Mouse (Mus musculus) cerebellum, postnatal 36 days (tissue): Measurements from ENCODE around the gene Kank1.

Experiments used
- DNase-seq, 2 experiments: peaks; one replicate each; pipeline ENCODE4 v3.0.0; 2021 to 2022; ENCODE audit warnings: mixed read lengths in 2 of 2

Kank1 gene

DNA sequence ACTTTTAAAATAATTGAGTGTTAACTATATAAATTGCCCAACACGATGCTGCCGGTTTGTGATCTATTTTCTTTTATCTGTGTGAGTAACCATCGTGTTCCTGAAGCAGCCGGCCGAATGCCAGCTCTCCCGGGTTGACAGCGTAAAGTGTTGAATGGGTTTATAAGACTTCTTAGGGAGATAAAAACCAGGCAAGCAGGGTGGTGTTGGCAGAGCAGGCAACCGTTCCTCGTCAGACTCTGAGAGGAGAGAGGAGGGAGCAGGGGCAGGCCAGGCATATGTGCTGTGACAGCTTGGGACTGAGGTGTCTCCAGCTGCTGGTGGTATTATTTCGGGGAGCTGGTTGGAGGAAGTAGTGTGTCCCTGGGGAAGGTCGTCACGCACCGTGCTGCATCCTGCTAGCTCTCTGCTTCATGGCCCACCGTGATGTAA is 78.7 kb downstream of the Kank1 start:
- no peak for DNase-seq

DNA sequence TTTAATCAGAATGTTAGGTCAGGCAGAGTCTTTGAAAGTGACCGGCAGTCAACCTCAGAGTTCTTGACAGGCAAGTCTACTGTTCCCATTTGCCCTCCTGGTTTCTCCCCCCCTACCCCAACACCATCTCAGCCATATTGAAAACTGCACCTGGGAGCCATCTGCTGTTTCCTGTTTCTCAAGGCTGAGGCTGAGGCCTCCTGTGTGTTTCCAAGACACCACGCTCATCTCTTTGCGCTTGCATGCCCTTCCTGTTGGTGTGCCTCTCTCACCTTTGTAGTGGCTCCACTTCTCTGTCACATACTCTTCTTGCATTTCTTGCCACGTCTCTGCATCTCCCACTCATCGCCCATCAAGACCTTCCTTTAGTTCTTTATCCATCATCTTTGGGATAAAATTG is 79.2 kb downstream of the Kank1 start:
- DNase-seq: no peak

DNA sequence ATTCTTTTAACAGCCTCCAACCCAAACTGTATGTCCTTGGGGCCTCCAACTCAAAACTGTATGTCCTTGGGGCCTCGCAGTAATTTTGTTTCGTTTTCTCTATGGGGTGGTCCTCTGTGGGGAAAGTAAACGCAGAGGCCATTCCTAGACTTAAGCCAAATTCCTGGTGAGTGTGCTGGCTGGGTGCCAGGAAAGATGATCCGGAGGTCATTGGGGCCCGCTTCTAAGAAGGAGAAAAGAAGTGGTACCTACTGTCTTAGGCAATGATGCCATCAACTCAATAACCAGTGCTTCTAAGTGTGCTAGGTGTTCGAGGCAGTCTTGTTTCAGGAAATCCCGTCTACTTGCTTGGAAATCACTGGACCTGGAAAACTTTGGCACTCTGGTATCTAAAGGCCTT is 87.5 kb downstream of the Kank1 start:
- no peak for DNase-seq

DNA sequence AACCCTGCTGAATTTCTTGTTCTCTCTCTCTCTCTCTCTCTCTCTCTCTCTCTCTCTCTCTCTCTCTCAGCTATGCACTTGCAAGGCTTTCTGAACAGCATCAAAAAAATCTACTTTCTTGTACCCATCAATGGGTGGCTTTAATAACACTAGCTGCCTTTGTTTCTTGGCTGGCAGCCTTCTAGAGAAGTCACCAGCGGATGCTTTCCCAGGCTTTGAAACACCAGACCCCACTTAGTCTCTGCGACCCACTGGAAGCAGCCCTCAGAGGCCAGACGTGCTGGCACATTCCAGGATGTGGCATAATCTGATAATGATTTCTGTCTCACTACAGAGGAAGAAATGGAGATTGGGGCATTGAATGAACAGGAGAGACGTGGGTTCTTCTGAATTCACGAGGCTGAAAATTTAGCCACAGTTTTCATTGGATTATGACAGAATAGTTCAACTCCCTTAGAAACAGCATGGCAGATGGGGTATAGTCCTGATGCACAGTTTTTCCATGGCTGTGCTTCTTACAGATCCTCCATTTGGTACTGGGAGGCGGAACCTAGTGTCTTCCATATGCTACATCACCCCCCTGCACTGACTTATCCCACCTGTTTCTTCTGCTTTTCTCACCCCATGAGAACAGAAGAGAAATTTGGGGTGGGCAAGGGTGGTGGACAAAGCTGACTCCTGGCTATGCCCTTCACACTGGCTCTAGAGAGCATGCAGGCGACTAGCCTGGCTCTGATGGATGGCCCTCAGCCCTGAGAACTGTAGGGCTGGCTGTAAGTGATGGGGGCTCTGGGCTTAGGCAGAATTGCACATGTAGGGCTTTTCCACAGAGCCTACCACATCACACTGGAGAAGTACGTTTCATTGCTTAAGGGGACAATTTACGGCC is 88.6 kb downstream of the Kank1 start:
- DNase-seq: no peak

DNA sequence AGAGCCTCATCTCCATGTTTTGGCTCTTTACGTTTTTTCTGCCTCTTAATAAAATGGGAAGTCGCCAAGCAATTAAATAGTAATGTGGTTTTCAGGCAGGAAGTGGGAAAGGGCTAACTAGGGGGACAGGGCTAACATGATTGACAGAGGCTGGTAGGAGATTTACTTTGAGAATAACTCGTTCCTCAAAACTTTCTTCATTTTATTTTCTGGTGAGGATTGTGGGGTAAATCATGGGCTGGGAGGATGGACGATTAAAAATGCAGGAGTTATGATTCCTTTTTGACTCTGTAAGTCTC is 89.2 kb downstream of the Kank1 start:
- no peak for DNase-seq

DNA sequence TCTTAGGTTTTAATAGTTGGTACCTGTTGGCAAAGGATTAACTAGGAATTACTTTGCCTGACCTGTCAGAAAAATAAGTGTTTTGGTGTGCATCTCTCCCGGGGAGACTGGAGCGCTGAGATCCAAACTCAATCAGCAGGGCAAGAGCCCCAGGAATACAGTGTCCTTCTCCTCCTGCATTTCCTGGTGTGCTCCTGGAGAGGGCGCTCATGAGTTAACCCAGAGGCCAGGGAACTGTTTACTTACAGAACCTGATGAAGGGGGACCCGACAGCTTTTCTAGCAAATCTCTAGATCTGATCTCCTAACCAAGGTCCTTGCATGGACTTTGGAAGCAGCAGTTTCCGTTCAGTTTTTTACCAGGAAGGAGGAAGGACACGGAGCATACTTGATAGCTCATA is 90.9 kb downstream of the Kank1 start:
- DNase-seq: no peak

DNA sequence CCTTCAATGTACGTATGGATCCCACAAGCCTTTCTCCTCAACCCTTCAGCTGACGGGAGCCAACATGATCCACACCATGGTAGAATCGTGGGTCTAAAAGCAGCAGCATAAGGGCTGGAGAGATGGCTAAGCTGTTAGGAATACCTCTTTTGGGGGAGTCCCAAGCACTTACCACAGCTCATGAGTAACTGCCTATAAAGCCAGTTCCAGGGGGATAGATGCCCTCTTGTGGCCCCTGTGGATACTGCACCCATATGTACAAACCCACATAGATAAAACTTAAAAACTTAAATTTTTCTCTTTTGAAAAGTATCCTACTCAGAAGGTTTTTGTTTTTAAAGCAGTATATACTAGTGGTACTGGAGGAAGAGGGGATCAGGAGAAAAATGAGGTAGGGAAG is 97.6 kb downstream of the Kank1 start:
- DNase-seq: peak; percentile 23 to 39

DNA sequence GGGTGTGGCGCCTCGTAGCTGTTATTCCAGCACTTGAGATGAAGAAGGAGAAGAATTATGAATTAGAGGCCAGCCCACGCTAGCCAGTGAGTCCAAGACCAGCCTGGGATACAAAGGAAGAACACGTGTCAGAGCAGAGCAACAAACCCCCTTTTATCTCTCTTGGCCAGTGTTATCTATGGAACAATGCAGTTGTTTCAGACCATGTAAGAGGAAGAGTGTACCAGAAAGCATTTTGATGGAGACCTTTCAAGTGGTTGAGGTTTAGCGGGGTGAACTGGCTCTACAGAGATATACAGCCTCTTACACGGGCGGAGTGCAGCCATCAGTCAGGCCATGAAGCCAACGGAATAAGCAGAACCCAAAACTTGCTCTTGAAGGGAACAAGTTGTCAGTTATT is 100.0 kb downstream of the Kank1 start:
- no peak for DNase-seq

DNA sequence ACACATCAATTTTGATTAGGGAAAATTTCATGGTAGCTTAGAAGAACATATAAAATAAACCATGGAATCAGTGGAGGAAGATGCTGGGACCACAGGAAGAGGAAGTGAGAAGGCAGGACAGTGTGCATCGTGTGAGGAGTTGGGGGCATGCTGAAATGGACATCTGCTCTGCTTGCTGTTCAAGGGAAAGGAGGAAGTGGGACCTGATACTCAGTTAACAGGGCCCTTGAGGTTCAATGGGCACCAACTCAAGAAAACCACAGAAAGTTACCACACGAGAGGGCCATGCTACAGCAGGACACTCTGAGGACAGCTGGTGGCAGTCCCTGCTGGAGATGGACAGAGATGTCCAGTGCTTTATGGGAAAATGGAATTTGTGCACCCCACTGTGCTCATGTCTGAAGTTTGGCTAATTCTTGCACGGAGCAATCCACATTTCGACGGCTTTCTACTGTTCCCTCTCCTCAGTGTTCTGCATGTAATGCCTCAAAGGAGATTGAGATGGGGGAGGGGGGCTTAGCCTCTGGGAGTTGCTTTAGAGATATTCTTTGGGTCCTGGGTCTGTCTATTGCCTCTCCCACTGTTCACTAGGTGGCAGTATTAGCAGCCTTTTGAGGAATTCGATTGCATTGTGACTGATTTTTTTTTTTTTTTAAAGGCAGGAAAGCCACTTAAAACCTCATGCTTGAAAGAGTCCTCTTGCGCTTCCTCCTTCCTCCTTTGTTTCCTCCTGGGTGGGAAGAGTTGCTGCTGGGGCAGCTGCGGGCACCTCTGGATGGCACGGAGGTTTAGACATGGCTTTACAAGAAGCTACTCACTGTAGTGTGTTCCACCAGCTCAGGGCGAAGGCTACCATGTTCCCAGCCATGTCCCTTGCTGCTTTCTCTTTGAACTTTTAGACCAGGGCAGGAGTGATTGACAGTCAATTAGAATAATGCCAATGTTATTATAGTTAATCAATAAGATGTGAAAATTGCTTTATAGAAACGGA is 104.2 kb downstream of the Kank1 start:
- no peak for DNase-seq

DNA sequence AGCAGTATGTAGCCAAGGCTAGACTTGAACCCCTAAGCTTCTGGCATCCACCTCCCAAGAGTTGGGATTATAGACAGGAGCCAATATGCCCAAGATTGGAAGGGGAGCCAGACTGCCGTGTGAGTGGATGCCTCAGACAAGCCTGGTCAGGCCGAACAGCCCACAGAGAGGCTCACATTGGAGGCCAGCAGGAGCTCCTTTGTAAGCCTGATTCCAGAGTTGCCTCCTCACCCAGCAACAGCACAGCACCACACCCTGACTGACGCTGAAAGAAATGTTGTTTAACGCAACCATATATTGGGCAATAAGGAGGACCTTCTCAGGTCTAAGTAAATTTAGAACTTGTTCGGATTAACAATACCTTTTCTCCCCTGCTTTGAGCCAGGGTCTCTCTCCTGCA is 105.3 kb downstream of the Kank1 start:
- no peak for DNase-seq

DNA sequence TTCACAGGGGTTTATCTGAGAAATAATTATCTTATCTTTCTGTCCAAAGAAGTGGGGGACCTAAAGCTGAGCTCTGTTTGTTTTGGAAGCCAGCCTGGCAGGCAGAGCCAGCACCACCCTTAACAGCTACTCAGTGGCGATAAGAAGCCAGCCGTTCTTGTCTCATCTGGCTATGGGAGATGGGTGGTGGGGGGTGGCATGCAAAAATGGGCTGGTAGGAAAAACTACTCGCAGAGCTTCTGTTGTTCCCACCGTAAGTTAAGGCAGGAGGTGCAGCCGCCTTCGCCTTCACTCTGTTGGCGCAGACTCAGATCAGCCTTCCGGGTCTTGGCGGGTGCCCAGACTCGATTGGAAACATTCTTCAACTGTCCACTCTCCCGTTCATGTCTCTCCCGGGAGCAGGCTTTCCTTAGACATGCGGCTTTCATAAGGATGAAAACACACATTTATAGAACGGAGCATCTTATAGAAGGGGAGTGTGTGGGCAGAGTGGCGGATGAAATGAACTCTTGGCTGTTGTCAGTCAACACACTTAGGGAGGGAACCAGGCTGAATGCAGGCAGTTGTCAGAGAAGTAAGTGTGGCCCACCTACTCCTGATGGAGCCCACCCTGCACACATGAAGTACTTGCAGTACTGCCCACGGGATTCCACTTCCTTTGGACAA is 107.0 kb downstream of the Kank1 start:
- DNase-seq: peak; percentile 32 to 42

DNA sequence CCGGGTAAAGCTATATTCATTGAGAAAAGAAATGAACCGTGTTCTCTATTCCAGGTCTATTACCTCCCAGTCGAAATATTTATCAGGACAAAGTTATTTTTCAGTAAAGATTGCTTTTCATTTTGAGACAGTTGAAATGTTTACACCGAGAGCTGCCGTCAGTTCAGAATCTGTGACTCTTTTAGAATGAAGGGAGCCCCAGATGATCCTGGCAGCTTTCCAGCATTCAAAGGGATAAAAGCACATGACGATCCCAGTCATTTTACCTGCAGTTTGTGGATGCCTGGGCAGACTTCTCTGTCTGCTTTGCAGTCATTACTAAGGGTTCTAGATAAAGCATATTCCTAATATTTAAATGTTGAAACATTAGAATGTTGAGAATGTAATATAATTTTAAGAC is 107.6 kb downstream of the Kank1 start:
- DNase-seq: no peak

DNA sequence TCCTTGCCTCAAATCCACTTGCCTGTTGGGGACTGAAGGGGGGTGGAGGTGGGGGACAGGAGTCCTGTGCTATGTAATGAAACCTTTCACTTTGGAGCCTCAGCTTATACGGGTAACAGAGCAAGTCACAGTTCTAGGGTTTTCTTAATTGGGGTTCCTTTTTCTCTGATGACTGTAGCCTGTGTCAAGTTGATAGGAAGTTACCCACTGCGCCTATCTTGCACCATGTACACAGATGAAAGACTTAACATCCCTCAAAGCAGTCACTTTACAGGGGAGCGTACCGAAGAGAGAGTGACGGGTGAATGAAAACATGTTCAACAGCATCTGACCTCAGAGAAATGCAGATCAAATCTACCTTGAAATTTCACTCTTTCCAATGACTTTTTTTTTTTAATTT is 109.2 kb downstream of the Kank1 start:
- no peak for DNase-seq

DNA sequence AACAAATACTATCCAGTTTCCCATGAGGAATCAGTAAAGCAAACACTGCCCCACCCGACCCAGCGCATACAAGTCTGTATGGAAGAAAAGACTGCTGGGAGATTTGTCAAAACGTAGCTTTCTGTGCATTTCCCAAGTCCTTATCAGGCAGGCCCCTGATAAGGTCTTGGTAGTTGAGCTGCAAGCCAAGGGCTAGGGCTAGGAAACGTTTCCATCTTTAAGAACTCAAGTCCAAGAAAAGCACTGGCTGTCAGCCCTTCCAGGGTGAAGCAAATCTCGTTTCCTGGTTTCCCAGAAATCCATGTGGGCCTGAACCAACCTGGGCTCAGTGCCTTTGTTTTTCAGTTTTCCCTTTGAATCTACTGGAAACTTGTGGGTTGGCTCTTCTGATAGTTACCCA is 110.7 kb downstream of the Kank1 start:
- no peak for DNase-seq

DNA sequence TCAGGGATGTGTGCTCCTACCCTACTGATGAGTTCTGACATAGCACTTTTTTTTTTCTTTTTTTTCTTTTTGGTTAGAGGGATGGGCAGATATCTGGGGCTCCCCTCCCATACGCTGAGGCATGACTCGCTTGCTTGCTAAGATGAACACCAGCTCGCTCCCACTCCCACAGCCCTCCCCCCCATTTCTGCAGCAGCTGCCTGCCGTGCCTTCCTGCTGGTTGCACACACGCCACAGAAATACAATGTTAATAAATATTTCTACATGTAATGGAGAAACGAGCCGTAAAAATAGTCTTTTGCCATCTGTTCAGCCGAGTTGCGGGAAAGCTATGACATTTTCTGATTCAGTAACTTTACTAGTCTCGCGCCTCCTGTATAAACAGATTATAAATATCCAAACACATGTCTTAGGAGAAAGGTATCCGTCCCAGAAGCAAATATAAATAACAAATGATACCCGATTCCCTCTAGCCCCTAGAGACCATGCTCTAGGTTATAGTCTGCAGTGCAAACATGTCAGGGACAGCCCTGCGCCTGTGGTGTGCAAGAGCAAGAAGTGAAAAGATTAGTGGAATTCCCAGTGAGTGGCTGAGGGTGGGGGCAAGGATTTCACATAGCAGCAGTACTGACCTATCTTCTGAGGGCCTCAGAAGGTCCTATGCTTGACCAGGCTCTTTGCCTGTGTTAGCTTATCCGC is 114.6 kb downstream of the Kank1 start:
- DNase-seq: no peak

DNA sequence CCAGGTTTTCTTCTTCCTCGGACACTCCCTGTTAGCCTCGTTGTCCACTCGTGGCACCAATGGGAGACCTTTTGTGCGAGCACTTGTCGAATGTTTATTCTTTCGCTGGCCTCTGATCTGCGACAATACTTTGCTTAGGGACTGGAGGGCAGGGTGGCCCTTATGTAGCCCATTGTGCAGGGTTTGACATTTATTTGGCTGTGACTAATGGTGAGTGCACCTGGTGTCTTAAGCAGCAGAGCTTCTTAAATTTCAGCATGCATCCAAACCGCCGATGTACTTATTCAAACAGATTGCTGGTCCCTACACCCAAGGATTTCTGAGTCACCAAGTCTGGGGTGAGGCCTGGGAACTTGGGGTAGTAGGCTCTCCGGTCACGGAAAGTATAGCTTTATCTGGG is 120.3 kb downstream of the Kank1 start:
- DNase-seq: no peak

DNA sequence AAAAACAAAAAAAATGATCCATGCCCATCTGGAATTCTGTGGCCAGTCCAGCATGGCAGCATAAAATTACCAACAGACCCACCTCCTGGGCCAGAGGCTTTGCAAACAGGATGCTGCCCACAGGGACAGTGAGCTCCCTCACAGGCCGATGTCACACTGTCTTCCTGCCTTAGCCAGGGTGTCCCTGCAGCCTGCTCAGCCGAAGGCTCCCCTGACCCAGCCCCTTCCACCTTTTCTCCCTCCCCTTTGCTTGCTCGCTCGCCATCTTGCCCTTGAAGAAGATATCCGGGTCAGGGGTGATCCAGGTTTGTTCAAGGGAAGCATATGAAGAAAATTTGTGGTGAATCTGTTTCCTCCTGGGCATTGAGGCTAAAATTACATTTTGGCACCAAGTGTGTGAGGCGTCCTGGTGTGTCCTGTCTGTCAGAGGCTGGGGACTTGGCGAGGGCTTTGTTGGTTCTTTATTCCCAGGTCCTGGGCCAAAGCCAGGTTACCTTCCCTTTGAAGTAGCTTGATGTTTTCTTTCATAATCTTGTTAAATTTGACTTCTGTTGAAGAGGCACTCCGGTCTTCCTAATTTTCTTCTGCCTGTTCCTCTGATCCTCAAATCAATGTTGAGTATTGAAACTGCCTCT is 121.8 kb downstream of the Kank1 start:
- peak in 1 of 2 experiments; percentile 16 for DNase-seq

DNA sequence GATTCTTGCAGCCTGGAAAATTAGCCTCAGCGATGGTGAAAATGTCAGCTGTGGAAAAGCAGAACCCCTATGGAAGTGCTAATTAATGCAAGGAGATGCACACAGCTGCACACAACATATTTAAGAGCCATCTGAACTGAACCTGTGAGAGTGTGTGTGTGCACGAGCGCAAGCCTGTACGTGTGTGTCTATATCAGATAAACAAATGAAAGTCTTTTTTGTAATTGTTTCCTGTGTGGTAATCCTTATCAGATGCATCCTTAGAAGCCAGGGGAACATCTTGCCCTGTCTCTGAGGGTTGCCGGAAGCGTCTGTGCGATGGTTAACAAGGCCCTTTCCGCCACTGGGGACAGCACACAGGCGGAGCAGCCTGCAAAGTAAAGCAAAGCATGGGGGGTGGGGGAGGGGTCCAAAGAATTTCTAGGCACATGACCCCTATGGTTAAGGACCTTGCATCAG is 123.8 kb downstream of the Kank1 start:
- no peak for DNase-seq

DNA sequence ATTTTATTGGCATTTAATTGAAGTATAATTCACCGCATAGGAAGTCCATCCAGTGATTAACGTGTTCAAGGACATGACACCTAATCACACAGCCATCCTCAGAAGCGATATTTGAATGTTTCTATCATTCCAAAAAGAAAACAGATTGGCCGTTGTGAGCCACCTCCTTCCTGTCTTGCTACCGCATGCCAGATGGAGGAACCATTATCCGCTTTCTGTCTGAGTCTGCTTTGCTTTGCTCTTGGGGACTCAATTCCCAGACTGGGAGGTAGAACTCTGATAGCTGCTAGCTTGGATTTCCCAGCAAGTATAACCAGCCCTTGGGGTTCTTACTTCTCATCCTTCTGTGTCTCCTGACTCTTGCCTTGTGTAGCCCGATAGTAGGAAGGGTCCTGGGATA is 125.2 kb downstream of the Kank1 start:
- no peak for DNase-seq

DNA sequence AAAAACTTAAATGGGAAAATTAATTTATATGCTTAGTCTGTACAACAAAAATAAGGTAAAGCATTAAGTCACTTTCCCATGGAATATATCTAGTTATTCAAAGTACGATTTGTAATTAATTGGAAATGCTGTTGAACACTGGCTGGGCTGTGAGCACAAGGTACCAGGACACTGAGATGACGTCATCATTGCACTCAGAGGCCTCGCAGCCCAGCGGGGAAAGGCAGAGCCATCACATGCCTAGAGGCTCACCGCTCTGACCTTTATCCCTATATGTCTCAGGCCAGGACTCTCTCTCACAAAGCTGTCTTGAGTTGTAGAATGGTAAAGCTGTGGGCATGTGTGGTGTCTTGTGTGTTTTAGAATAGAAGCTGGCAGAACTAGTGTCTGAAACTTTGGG is 128.9 kb downstream of the Kank1 start:
- no peak for DNase-seq

DNA sequence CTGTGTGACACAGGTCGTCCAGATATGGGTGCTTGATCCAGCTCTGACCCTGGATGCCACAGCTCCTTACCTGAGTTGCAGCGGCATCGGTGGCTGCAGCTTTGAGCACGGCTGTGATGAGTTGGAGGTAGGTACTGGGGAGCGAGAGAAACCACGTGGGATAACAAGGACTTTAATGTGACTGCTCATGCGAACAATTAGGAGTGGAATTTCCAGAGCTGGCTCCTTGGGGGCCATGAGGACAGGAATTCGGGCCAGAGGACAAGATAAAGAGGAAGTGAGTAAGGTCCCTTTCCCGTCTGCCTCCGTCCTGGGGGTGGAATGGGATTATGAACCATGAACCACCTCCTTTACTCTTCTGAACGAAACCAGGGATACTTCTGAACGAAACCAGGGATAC is 129.8 kb downstream of the Kank1 start:
- no peak for DNase-seq

DNA sequence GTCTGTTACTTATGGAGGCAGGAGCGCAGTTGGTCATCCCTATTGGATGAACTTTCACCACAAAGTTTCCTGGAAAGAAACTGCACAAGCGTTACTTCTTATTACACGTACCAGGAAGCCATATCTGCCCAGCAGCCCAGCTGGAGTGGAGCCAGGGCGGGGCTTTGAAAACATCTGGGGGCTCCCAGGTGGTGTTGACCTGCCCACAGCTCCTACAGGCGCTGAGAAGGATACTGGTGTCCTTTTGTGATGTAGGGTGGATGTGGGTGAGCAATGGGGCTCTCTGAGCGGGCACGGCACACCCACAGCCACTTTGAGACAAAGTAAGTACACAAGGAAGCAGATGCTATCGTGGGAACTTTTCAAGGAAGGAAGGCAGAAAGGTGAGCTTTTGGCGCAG is 133.7 kb downstream of the Kank1 start:
- no peak for DNase-seq
